ENCODE assay signal across 21 mouse cellular contexts in genomic region chr2:52715538-52715937, GRCm38 (mm10). TPM values are rescaled to one million over a fixed set of nuclear protein-coding genes. Genes with fewer than 3 reads are reported as not detected.
DNase-seq lines count a peak whose midpoint lies in the region; ATAC-seq and TF ChIP-seq lines count a peak whose summit lies in the region.
"Had no signal": no experiment of that assay in that cellular context is flagged by ENCODE, and none has a peak within 500 bp of the region (broad histone marks: within the 10 kb centered on the region; RNA-seq: fewer than 3 reads in every experiment).

No protein-coding gene starts in this region.

- H3K4me1 ChIP-seq in forebrain, embryonic 14.5 days (ENCODE audit: control insufficient read depth, insufficient read depth, low read length) = peaks cover 5% of the 10 kb centered on the region; the same call in 1 of the 2 replicates
- no peaks in the 10 kb centered on the region for H3K4me1 ChIP-seq in forebrain, embryonic 11.5 days (replicated peaks; ENCODE audit: control insufficient read depth, insufficient read depth, low read length)
- H3K4me1 ChIP-seq in heart, embryonic 10.5 days = no peaks in the 10 kb centered on the region
- H3K4me1 ChIP-seq: intestine, embryonic 15.5 days had no signal

- H3K36me3 ChIP-seq in forebrain, embryonic 14.5 days (ENCODE audit: control insufficient read depth, insufficient read depth, low read length) = peaks cover 17% of the 10 kb centered on the region
- H3K36me3 ChIP-seq in forebrain, embryonic 11.5 days (ENCODE audit: control insufficient read depth, insufficient read depth, low read length) = no peaks in the 10 kb centered on the region; the same call in 1 of the 2 replicates
- H3K36me3 ChIP-seq in heart, embryonic 10.5 days = peaks cover 23% of the 10 kb centered on the region
- H3K36me3 ChIP-seq: intestine, embryonic 15.5 days had no signal

- no peak for TF ChIP-seq POLR2A in brain, embryonic 14.5 days (IDR thresholded peaks at IDR 0.05; ENCODE audit: borderline replicate concordance, extremely low read depth, insufficient read depth, insufficient read length, poor library complexity, severe bottlenecking)

- no peak for TF ChIP-seq CTCF in brain, embryonic 14.5 days (IDR thresholded peaks at IDR 0.05; ENCODE audit: borderline replicate concordance, extremely low read depth, insufficient read depth, insufficient read length)

- DNase-seq in forebrain, embryonic 14.5 days (ENCODE audit: low spot score) = peak; percentile 57
- DNase-seq in forebrain, embryonic 11.5 days (ENCODE audit: low spot score) = no peak
- DNase-seq in heart, embryonic 10.5 days (ENCODE audit: low spot score) = peak; percentile 19
- DNase-seq in heart, postnatal 25 days (ENCODE audit: low spot score) = no peak
- DNase-seq in right cerebral cortex, postnatal 10 days (ENCODE audit: low spot score in 2 of 2) = peak; percentile 63 to 65
- no peak for DNase-seq in right cerebral cortex, postnatal 14 days
- peak; percentile 69 for DNase-seq in brain, embryonic 14.5 days (ENCODE audit: low read depth)
- DNase-seq in gastrocnemius, postnatal 25 days = no peak
- DNase-seq: adrenal gland, postnatal 14 days; B cell, adult 2 months; cerebellum, adult 2 months; cerebellum, postnatal 10 days; gastrocnemius, adult 2 months; gastrocnemius, postnatal 36 days; heart, postnatal 14 days had no signal

- WGBS in forebrain, embryonic 14.5 days = 26% methylated on average over 6 of the region's 6 CpGs
- 72% methylated on average over 6 of the region's 6 CpGs for WGBS in forebrain, embryonic 11.5 days
- 87% methylated on average over 6 of the region's 6 CpGs for WGBS in heart, embryonic 10.5 days

- 0 out of 2 replicates have a peak, but pooled peaks have one; percentile 25 for ATAC-seq in forebrain, embryonic 14.5 days
- ATAC-seq in forebrain, embryonic 11.5 days (replicated peaks; ENCODE audit: low FRiP score) = no peak
- ATAC-seq: CD4-positive, CD25-positive, alpha-beta regulatory T cell, adult 4 months; intestine, embryonic 15.5 days had no signal

- no peaks in the 10 kb centered on the region for H3K27me3 ChIP-seq in forebrain, embryonic 14.5 days (replicated peaks; ENCODE audit: control insufficient read depth, insufficient read depth, low read length)
- H3K27me3 ChIP-seq in forebrain, embryonic 11.5 days (ENCODE audit: control insufficient read depth, insufficient read depth, low read length) = no peaks in the 10 kb centered on the region
- H3K27me3 ChIP-seq in heart, embryonic 10.5 days (ENCODE audit: insufficient read depth, poor library complexity, severe bottlenecking) = no peaks in the 10 kb centered on the region
- H3K27me3 ChIP-seq: intestine, embryonic 15.5 days had no signal

- no peaks in the 10 kb centered on the region for H3K9me3 ChIP-seq in forebrain, embryonic 14.5 days (replicated peaks; ENCODE audit: control insufficient read depth, low read length)
- no peaks in the 10 kb centered on the region for H3K9me3 ChIP-seq in forebrain, embryonic 11.5 days (ENCODE audit: control insufficient read depth, low read length)
- no peaks in the 10 kb centered on the region for H3K9me3 ChIP-seq in heart, embryonic 10.5 days
- H3K9me3 ChIP-seq: embryonic facial prominence, embryonic 10.5 days; G1E; hindbrain, embryonic 10.5 days; intestine, embryonic 15.5 days had no signal

- peak overlapping the region; percentile 45; the same call in 1 of the 2 replicates for H3K27ac ChIP-seq in forebrain, embryonic 14.5 days (ENCODE audit: low read depth, low read length)
- H3K27ac ChIP-seq in forebrain, embryonic 11.5 days (ENCODE audit: low read depth, low read length) = no peak overlapping the region
- H3K27ac ChIP-seq in heart, embryonic 10.5 days = no peak overlapping the region
- H3K27ac ChIP-seq: embryonic facial prominence, embryonic 10.5 days; gastrocnemius, adult 2 months; hindbrain, embryonic 10.5 days; hindbrain, embryonic 14.5 days; intestine, embryonic 15.5 days had no signal

- no peak overlapping the region for H3K4me3 ChIP-seq in forebrain, embryonic 14.5 days (ENCODE audit: low read depth, low read length)
- no peak overlapping the region for H3K4me3 ChIP-seq in forebrain, embryonic 11.5 days (ENCODE audit: low read depth, low read length)
- no peak overlapping the region for H3K4me3 ChIP-seq in heart, embryonic 10.5 days
- H3K4me3 ChIP-seq: embryonic facial prominence, embryonic 10.5 days; gastrocnemius, adult 2 months; hindbrain, embryonic 10.5 days; intestine, embryonic 15.5 days had no signal

- no peak overlapping the region for H3K9ac ChIP-seq in forebrain, embryonic 14.5 days (ENCODE audit: low read length)
- no peak overlapping the region for H3K9ac ChIP-seq in forebrain, embryonic 11.5 days (ENCODE audit: low read length)
- H3K9ac ChIP-seq: hindbrain, embryonic 14.5 days; intestine, embryonic 15.5 days had no signal

- H3K4me2 ChIP-seq in forebrain, embryonic 14.5 days (ENCODE audit: low read length) = no peak overlapping the region
- H3K4me2 ChIP-seq in forebrain, embryonic 11.5 days (ENCODE audit: low read depth, low read length, severe bottlenecking) = no peak overlapping the region
- H3K4me2 ChIP-seq: hindbrain, embryonic 14.5 days; intestine, embryonic 15.5 days had no signal

- intact Hi-C loops in heart, postnatal 25 days (cut with DNase I) = no loop called here

RNA-seq across cellular contexts. Expression of gene Stam2, which starts 26.5 kb away (rescaled TPM):
- polyA plus RNA-seq in forebrain, embryonic 14.5 days (2014; fragmentation: Nextera tagmentation; extraction: Ambion mirVana) = 51.1 and 55.7 TPM in 2 replicates
- 39.8 and 42.9 TPM in 2 replicates for polyA plus RNA-seq in forebrain, embryonic 11.5 days (2014; fragmentation: Nextera tagmentation; extraction: Ambion mirVana)
- polyA plus RNA-seq in heart, embryonic 10.5 days (2016; fragmentation: Nextera tagmentation; extraction: Ambion mirVana) = 30.5 and 35.2 TPM in 2 replicates
- total RNA-seq in heart, postnatal 25 days (2021) = 10 to 100 TPM; 18.8 to 19.9 TPM
- polyA plus RNA-seq in brain, embryonic 14.5 days (2012; rRNA removed) = 23.5 and 25.9 TPM in 2 replicates
- total RNA-seq in gastrocnemius, postnatal 25 days (2021) = 1 to 10 TPM; 7.0 to 9.1 TPM

RNA-seq across cellular contexts. Expression of gene Cacnb4, which starts 38.9 kb away (rescaled TPM):
- polyA plus RNA-seq in forebrain, embryonic 14.5 days (2014; fragmentation: Nextera tagmentation; extraction: Ambion mirVana) = 10.6 and 13.5 TPM in 2 replicates
- 2.6 and 3.5 TPM in 2 replicates for polyA plus RNA-seq in forebrain, embryonic 11.5 days (2014; fragmentation: Nextera tagmentation; extraction: Ambion mirVana)
- 0.29 and 0.36 TPM in 2 replicates for polyA plus RNA-seq in heart, embryonic 10.5 days (2016; fragmentation: Nextera tagmentation; extraction: Ambion mirVana)
- total RNA-seq in heart, postnatal 25 days (2021) = 1 to 10 TPM in 1 of 2 experiments, under 1 TPM in 1; 0.36 to 1.2 TPM
- 10.1 and 11.7 TPM in 2 replicates for polyA plus RNA-seq in brain, embryonic 14.5 days (2012; rRNA removed)
- total RNA-seq in gastrocnemius, postnatal 25 days (2021) = under 1 TPM; 0.15 to 0.19 TPM

Comparison
In these comparisons a context has a peak if more than half of its experiments do, and no peak if none do; other contexts are left out.
1. DNase-seq: peak in forebrain, embryonic 14.5 days (single experiment), heart, embryonic 10.5 days (single experiment), right cerebral cortex, postnatal 10 days (2 of 2) and brain, embryonic 14.5 days (single experiment); none in forebrain, embryonic 11.5 days (single experiment), heart, postnatal 25 days (single experiment), right cerebral cortex, postnatal 14 days (single experiment) and gastrocnemius, postnatal 25 days (single experiment).